Mouse (Mus musculus) olfactory bulb, adult 2 months (tissue): Measurements from ENCODE around the gene Map3k6. TPM values are rescaled to one million over a fixed set of nuclear protein-coding genes. Genes with fewer than 3 reads are reported as not detected.

ENCODE experiments used
- H3K27ac ChIP-seq: fragments of 200-500 bp; 2 replicates; pipeline ENCODE4 v1.5.1; 2012; ENCODE audit warnings: low read depth, low read length; ENCODE audit not compliant: insufficient read depth
- H3K4me1 ChIP-seq: fragments of 200-500 bp; 2 replicates; pipeline ENCODE4 v1.6.1; 2012; ENCODE audit warnings: low read length; ENCODE audit not compliant: control insufficient read depth, insufficient read depth
- H3K4me3 ChIP-seq: fragments of 200-500 bp; 2 replicates; pipeline ENCODE4 v1.5.1; 2012; ENCODE audit warnings: mild to moderate bottlenecking, low read depth, low read length, moderate library complexity; ENCODE audit not compliant: insufficient read depth
- CTCF ChIP-seq: fragments of 200-500 bp; IDR thresholded peaks from 2 replicates; pipeline ENCODE4 v1.5.1; 2012; ENCODE audit warnings: low read depth, mild to moderate bottlenecking, low read length, moderate library complexity; ENCODE audit not compliant: insufficient read depth
- POLR2A ChIP-seq: fragments of 200-500 bp; IDR thresholded peaks from 2 replicates; pipeline ENCODE4 v1.6.1; 2012; ENCODE audit warnings: mild to moderate bottlenecking, low read depth, low read length, moderate library complexity; ENCODE audit not compliant: insufficient read depth
- WGBS: fragments of 180-500 bp; shearing (Covaris S2); methylation state at CpG from one replicate; pipeline ENCODE4 v1.1.7; 2018; 5-methylcytosine and 5-hydroxymethylcytosine counted together
- polyA plus RNA-seq: library from polyadenylated mRNA; stranded (reverse); fragments of >200 nt; gene quantifications from 2 replicates; pipeline ENCODE4 v1.2.4, GENCODE M21; 2012; ENCODE audit warnings: low replicate concordance; ENCODE audit not compliant: missing spikeins, insufficient read depth, insufficient read length

Gene Map3k6
- polyA plus RNA-seq, 1 experiment: not detected

DNA sequence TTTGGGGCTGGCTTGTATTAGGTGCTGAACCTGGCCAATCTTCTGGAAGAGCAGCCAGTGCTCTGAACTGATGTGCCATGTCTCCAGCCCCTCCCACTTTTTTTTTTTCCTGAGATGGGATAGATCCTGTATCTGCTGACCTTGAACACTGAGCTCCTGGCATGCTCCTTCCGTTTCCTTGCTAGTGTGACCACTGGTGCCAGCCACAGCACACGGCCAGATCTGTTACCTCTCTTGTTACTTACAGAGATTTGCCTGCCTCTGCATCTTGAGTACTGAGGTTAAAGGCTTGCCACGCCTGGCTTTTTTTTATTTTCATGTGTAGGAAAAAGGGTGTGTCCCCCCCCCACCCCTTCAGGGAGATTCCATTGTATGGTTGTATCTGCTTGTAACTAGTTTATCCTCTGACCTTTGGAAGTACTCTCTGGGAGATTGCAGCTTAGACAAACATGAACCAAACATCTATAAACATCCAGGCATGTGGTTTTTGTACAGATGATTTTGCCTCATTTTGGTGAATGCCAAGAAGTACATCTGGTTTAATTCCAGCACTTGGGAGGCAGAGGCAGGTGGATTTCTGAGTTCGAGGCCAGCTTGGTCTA is 46.0 kb downstream of the Map3k6 start:
- Histone ChIP-seq H3K27ac (no peak overlapping the region), H3K4me1 (peaks cover 7% of the 10 kb centered on the region), H3K4me3 (no peak overlapping the region)
- no peak for TF ChIP-seq CTCF
- no peak for TF ChIP-seq POLR2A
- 90% methylated on average over 4 of the region's 4 CpGs for WGBS

DNA sequence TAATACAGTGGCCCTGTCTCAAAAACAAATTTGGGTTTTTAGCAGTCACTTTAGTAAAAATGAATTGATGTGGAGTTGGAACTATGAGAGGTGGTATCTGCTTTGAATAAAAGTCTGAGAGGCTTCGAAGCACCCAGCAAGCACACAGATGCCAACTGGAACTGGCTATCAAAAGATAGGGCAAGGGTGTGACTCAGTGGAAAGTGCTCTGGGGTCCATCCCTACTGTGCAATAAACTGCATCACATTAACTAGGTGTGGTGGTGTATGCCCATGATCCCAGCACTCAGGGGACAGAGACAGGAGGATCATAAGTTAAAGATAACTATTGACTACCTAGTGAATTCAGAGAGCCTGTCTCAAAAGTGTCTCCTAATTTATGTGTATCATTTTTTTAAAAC is 50.6 kb downstream of the Map3k6 start:
- H3K4me1 ChIP-seq: peaks cover 21% of the 10 kb centered on the region
- 94% methylated on average over 1 of the region's 1 CpGs for WGBS
- TF ChIP-seq POLR2A: no peak
- TF ChIP-seq CTCF: no peak
- H3K4me3 ChIP-seq: no peak overlapping the region
- H3K27ac ChIP-seq: no peak overlapping the region

DNA sequence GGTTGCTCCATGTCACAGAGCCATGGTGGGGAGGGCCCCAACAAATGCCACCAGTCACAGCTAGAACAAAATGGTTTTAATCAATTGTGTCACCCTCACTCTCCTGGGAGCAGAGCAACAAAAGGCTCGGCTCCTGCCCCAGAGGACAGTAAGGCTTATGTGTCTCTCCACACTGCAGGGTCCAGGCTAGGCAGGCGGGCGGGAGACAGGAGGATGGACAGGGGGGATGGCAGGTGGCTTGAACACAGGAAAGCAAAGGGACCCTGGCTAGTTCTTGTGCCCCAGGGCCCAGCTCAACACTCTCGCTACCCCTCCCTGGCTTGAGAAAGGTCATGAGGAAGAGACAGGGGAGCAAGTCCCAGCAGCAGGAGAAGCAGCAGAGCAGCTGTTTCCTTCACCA is 51.8 kb downstream of the Map3k6 start:
- 79% methylated on average over 4 of the region's 4 CpGs for WGBS
- peaks cover 23% of the 10 kb centered on the region for H3K4me1 ChIP-seq
- H3K4me3 ChIP-seq: no peak overlapping the region
- H3K27ac ChIP-seq: 0 out of 2 replicates have a peak overlapping the region, but pooled peaks have one; percentile 16
- no peak for TF ChIP-seq CTCF
- no peak for TF ChIP-seq POLR2A

DNA sequence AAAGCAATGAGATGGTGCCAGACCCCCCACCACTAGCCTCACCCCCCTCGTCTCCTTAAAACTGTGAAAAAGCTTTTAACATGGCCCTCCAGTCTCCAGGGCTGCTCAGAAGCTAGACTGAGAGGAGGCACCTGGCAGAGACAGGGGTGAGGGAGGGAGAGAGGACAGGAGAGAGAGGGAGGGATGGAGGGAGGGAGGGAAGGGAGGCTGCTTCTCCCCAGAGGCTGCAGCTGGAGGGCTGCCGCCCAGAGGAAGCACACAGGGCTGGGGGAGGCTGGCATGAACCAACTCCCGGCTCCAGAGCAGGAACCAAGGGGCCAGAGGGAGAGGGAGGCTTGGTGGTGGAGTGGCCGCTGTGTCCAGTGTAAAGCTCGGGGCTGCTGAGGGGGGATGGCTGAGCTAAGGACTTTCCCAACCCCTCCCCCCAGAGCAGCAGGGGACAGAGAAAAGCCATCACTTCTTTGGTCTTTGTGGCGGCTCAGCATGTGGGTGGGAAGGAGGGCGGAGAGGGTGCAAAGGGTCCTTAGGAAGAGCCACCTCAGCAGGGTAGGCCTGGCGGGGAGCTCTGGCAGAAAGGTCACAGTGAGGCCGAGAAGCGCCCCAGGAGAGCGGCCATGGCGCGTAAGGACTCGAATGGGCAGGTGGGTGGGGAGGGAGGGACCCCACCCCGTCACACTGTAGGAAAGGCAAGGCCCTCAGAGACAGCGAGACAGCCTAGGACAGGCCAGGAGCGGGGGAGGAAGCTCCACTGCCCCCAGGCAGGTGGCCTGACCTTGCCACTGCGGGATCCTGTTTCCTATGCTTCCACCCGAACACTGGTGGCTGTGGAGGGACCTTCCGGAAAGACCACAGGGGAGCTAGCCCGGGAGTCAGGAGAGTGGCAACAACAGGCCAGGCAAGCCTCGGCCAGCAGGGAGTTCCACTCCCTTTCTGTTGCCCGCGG is 52.6 kb downstream of the Map3k6 start:
- no peak for TF ChIP-seq CTCF
- no peak for TF ChIP-seq POLR2A
- H3K4me1 ChIP-seq: peaks cover 30% of the 10 kb centered on the region
- H3K4me3 ChIP-seq: no peak overlapping the region
- peak overlapping the region; percentile 79 for H3K27ac ChIP-seq
- WGBS: 41% methylated on average over 24 of the region's 24 CpGs

DNA sequence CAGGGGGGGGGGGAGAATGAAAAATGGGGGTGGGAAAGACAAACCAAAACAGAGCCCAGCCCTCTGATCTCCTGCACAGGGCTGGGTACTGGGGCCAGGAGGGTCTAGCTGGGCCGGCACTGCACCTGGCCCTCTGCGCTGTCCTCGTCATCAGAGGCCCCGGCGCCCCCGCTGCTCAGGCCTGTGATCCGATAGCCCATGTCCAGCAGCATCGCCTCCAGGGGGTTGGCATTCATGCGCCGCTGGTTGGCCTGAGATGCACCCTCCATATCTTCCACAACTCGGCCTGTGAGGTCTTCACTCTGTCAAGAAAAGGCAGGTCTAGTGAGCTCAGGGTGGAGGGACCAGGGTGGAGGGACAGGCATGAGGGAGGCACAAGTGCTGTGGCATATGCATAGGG is 53.5 kb downstream of the Map3k6 start:
- TF ChIP-seq CTCF (no peak), POLR2A (no peak)
- no peak overlapping the region for H3K4me3 ChIP-seq
- peaks cover 39% of the 10 kb centered on the region for H3K4me1 ChIP-seq
- 73% methylated on average over 11 of the region's 11 CpGs for WGBS
- no peak overlapping the region for H3K27ac ChIP-seq

DNA sequence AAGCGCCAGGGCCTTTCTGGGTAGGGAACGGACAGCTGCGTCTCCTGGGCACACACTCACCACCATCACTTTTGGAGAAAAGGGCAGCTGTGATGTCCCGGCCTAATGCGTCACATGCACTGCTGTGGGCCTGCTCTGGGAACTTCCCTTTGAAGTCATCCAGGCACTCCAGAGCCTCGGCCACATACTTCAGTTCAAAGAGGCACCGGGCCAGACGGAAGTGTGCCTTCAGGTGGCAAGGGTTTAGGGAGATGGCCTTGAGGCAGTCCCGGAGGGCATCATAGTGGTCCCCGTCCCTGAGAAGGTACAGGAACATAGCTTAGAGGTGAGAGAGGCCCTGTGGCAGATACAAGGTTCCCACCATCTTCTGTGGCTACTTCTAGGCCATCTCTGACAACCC is 56.7 kb downstream of the Map3k6 start:
- peaks cover 42% of the 10 kb centered on the region for H3K4me1 ChIP-seq
- TF ChIP-seq POLR2A: no peak
- TF ChIP-seq CTCF: no peak
- whole genome bisulfite sequencing: 67% methylated on average over 10 of the region's 10 CpGs
- no peak overlapping the region for H3K27ac ChIP-seq
- H3K4me3 ChIP-seq: no peak overlapping the region

DNA sequence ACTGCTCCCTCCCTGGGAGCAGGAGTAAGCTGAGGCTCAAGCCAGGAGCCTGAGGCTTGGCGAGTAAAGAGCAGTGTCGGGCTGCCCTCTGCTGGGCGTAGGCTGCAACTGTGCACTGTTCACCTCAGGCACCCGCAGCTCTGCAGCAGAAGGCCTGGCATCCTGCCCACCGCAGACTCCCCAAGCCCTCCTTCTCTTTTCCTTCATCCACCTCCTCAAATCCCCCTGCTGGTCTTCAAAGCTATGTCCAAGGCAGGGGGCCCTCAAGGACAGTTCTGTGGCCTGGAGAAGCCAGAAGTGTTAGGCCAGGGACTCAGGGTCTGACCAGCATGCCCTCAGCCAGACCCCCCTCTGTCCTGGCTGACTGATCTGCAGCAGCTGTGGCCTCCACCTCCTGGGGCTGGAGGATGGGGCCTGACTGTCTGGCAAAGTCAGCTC is 57.2 kb downstream of the Map3k6 start:
- Histone ChIP-seq H3K4me1 (peaks cover 39% of the 10 kb centered on the region), H3K27ac (peak overlapping the region; percentile 18; the same call in 1 of the 2 replicates), H3K4me3 (no peak overlapping the region)
- WGBS: 3% methylated on average over 5 of the region's 5 CpGs
- TF ChIP-seq POLR2A: no peak
- TF ChIP-seq CTCF: peak; percentile 88

DNA sequence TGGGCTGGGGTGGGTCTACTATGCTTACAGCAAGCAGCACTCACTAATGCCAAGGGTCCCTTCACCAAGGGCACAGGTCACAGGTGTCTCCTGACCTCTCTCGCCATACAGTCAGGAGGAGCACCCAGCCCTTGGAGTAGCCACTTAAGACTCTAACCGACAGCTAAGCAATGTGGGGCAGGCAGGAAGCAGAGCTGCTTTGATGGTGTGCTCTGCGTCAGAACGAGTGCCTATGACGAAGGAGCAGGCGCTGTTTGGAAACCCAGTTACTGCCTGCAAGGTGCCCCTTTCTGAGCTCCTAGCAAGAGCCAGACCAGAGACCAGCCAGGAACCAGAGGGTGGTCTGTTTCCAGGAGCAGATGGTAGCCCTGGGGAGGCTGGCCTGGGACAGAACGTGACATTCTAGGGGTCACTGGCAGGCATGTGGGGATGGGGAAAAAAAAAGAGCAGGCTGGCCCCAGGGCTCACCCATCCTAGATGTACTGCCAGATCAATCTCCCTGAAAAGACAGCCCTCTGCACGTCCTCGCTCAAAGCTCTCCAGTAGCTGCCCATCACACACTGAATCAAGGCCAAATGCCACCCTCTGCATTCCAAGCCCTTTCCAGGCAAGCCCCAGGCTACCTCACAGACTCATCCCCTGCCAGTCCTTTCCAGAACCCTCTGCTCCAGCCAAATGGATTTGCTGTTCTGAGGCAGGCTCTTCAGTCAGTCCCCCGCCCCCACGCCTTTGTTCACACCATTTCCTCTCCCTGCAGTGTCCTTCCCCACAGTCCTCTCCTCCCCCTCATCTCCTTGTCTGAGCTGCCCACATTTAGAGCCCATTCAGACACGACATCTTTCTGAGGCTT is 58.1 kb downstream of the Map3k6 start:
- 40% methylated on average over 12 of the region's 12 CpGs for WGBS
- H3K4me1 ChIP-seq: peaks cover 30% of the 10 kb centered on the region
- peak overlapping the region; percentile 29 for H3K27ac ChIP-seq
- TF ChIP-seq CTCF (no peak), POLR2A (no peak)
- no peak overlapping the region for H3K4me3 ChIP-seq

DNA sequence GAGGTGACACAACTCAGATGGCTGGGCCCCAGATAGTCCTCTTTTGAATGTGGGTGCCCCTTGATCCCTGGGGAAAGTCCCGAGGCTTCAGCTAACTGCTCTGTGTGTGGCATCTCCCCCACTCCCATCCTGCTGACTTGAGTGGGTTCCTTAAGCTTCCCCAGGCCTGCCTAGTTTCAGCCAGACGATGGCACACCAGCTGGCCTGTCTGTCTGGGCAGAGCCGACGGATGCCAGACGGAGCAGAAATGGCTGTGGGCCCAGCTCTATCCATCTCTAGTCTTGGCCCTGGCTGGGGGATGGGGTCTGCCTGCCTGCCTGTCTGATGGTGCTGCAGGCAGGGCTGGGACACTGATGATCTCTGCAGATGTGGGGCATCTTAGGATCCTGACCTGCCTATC is 59.1 kb downstream of the Map3k6 start:
- 42% methylated on average over 5 of the region's 5 CpGs for WGBS
- TF ChIP-seq POLR2A: no peak
- TF ChIP-seq CTCF: no peak
- Histone ChIP-seq H3K27ac (0 out of 2 replicates have a peak overlapping the region, but pooled peaks have one; percentile 29), H3K4me1 (peaks cover 25% of the 10 kb centered on the region), H3K4me3 (no peak overlapping the region)
